Mouse (Mus musculus): ENCODE data around the gene Il15ra. TPM values are rescaled to one million over a fixed set of nuclear protein-coding genes. Genes with fewer than 3 reads are reported as not detected.

Gene Il15ra
- 3.5 TPM for polyA plus RNA-seq (2014; fragmentation: Illumina TruSeq; extraction: RNeasy Lipid Tissue Mini Kit (QIAGEN cat#74804); ENCODE audit: low read depth, low replicate concordance)

GRCm38 (mm10) chr2:11705201-11706025, at the start of gene Il15ra:
Gene Il15ra (plus strand): TSS chr2:11705290.

GRCm38 (mm10) chr2:11777091-11778068, 72.3 kb downstream of the Il15ra start, which contains the start of the genes Fbh1 and Ankrd16:
Gene Fbh1 (minus strand): TSS chr2:11777582.
Gene Ankrd16 (plus strand): TSS chr2:11777876.

Other genes starting within 250 kb of the Il15ra start
- 28.5 TPM for gene Pfkfb3, start 151.2 kb upstream of the Il15ra start, polyA plus RNA-seq (2014; fragmentation: Illumina TruSeq; extraction: RNeasy Lipid Tissue Mini Kit (QIAGEN cat#74804); ENCODE audit: low read depth, low replicate concordance)
- 133 TPM for gene Rbm17, start 101.1 kb upstream of the Il15ra start, polyA plus RNA-seq (2014; fragmentation: Illumina TruSeq; extraction: RNeasy Lipid Tissue Mini Kit (QIAGEN cat#74804); ENCODE audit: low read depth, low replicate concordance)
- not detected for gene Gm17490, start 79.0 kb upstream of the Il15ra start, polyA plus RNA-seq (2014; fragmentation: Illumina TruSeq; extraction: RNeasy Lipid Tissue Mini Kit (QIAGEN cat#74804); ENCODE audit: low read depth, low replicate concordance)
- gene Il2ra, start 62.5 kb upstream of the Il15ra start, polyA plus RNA-seq (2014; fragmentation: Illumina TruSeq; extraction: RNeasy Lipid Tissue Mini Kit (QIAGEN cat#74804); ENCODE audit: low read depth, low replicate concordance): 0.22 TPM
- 27.4 TPM for gene Fbh1, start 72.3 kb downstream of the Il15ra start, polyA plus RNA-seq (2014; fragmentation: Illumina TruSeq; extraction: RNeasy Lipid Tissue Mini Kit (QIAGEN cat#74804); ENCODE audit: low read depth, low replicate concordance)
- gene Ankrd16, start 72.6 kb downstream of the Il15ra start, polyA plus RNA-seq (2014; fragmentation: Illumina TruSeq; extraction: RNeasy Lipid Tissue Mini Kit (QIAGEN cat#74804); ENCODE audit: low read depth, low replicate concordance): 10.0 TPM